Comparison of ENCODE assay signal across 25 mouse cellular contexts in the genomic region with DNA sequence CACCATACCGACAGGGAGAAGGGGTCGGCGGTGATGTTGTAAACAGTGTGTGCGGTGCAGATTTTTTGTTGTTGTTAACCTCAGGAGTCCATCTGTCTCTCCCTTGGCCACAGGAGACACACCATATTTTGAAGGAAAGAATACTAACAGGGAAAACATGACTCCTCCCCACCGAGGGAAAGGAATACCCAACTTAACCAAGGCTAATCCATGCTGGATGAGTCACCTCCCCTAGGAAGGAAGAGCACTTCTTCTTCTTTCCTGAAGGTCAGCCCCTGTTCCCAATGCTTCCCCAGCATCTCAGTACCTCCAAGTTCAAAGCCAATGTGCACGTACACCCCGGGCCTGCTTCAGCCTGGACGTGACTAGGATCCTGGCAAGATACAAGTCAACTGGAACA.
DNase-seq lines count a peak whose midpoint lies in the region; ATAC-seq and TF ChIP-seq lines count a peak whose summit lies in the region.
"Had no signal": no experiment of that assay in that cellular context is flagged by ENCODE, and none has a peak within 500 bp of the region (broad histone marks: within the 10 kb centered on the region; RNA-seq: fewer than 3 reads in every experiment).

No protein-coding gene starts in this region.

- H3K27ac ChIP-seq in heart, embryonic 15.5 days, result peak overlapping the region; percentile 71
- H3K27ac ChIP-seq in heart, embryonic 12.5 days (ENCODE audit: poor library complexity, severe bottlenecking), result no peak overlapping the region
- H3K27ac ChIP-seq in embryonic facial prominence, embryonic 15.5 days (replicated peaks), result peak overlapping the region; percentile 65
- H3K27ac ChIP-seq: forebrain, embryonic 13.5 days; hindbrain, embryonic 14.5 days; kidney, postnatal 0 days; liver, embryonic 15.5 days; midbrain, embryonic 12.5 days; neural tube, embryonic 15.5 days had no signal

- H3K79me2 ChIP-seq in C2C12 (ENCODE audit: control insufficient read depth, insufficient read depth), result no peaks in the 10 kb centered on the region

- H3K4me2 ChIP-seq in heart, embryonic 15.5 days, result no peak overlapping the region
- no peak overlapping the region for H3K4me2 ChIP-seq in heart, embryonic 12.5 days
- peak overlapping the region; percentile 31 for H3K4me2 ChIP-seq in embryonic facial prominence, embryonic 15.5 days (replicated peaks)
- H3K4me2 ChIP-seq: forebrain, embryonic 13.5 days; hindbrain, embryonic 14.5 days; liver, embryonic 15.5 days; lung, embryonic 14.5 days; midbrain, embryonic 12.5 days; neural tube, embryonic 15.5 days had no signal

- no peaks in the 10 kb centered on the region for H3K79me3 ChIP-seq in C2C12 (ENCODE audit: low read depth)

- no peak overlapping the region for H3K4me3 ChIP-seq in heart, embryonic 15.5 days
- H3K4me3 ChIP-seq in heart, embryonic 12.5 days, result no peak overlapping the region
- no peak overlapping the region for H3K4me3 ChIP-seq in C2C12 (ENCODE audit: insufficient read depth, poor library complexity, severe bottlenecking)
- peak overlapping the region; percentile 2; the same call in 1 of the 2 replicates for H3K4me3 ChIP-seq in embryonic facial prominence, embryonic 15.5 days (replicated peaks)
- H3K4me3 ChIP-seq: erythroblast, embryonic 14.5 days; forebrain, embryonic 13.5 days; liver, embryonic 15.5 days; megakaryocyte, embryonic 14.5 days; midbrain, embryonic 12.5 days; neural tube, embryonic 15.5 days had no signal

- H3K27me3 ChIP-seq in heart, embryonic 15.5 days, result no peaks in the 10 kb centered on the region
- no peaks in the 10 kb centered on the region for H3K27me3 ChIP-seq in heart, embryonic 12.5 days (replicated peaks)
- no peaks in the 10 kb centered on the region for H3K27me3 ChIP-seq in C2C12 (ENCODE audit: control insufficient read depth, insufficient read depth, insufficient read length)
- no peaks in the 10 kb centered on the region for H3K27me3 ChIP-seq in embryonic facial prominence, embryonic 15.5 days
- H3K27me3 ChIP-seq: forebrain, embryonic 13.5 days; liver, embryonic 15.5 days; midbrain, embryonic 12.5 days; neural tube, embryonic 15.5 days had no signal

- no peak overlapping the region for H3ac ChIP-seq in C2C12 (ENCODE audit: control insufficient read depth, insufficient read length, low read depth)

- H3K9me3 ChIP-seq in heart, embryonic 15.5 days (replicated peaks), result no peaks in the 10 kb centered on the region
- no peaks in the 10 kb centered on the region for H3K9me3 ChIP-seq in heart, embryonic 12.5 days (replicated peaks)
- H3K9me3 ChIP-seq in embryonic facial prominence, embryonic 15.5 days (replicated peaks), result no peaks in the 10 kb centered on the region
- H3K9me3 ChIP-seq: forebrain, embryonic 13.5 days; liver, embryonic 15.5 days; megakaryocyte, embryonic 14.5 days; midbrain, embryonic 12.5 days; neural tube, embryonic 15.5 days had no signal

- WGBS in heart, embryonic 15.5 days, result 81% methylated on average over 8 of the region's 8 CpGs
- WGBS in heart, embryonic 12.5 days, result 86% methylated on average over 8 of the region's 8 CpGs
- 75% methylated on average over 8 of the region's 8 CpGs for WGBS in embryonic facial prominence, embryonic 15.5 days

- ATAC-seq in heart, embryonic 15.5 days (replicated peaks; ENCODE audit: insufficient number of reproducible peaks, insufficient read depth, low FRiP score, low read depth), result 0 out of 2 replicates have a peak, but pooled peaks have one; percentile 22
- no peak for ATAC-seq in heart, embryonic 12.5 days (ENCODE audit: insufficient number of reproducible peaks, low FRiP score)
- ATAC-seq in embryonic facial prominence, embryonic 15.5 days (ENCODE audit: insufficient number of reproducible peaks, low FRiP score, low TSS enrichment, low read depth), result no peak
- ATAC-seq: forebrain, embryonic 13.5 days had no signal

- peak; percentile 59 for DNase-seq in 3T3-L1 (ENCODE audit: low read depth, low spot score)
- no peak for DNase-seq in retina, embryonic 14.5 days (ENCODE audit: low spot score)
- DNase-seq in cerebellum, adult 9-10 months, result no peak
- no peak for DNase-seq in lung, postnatal 14 days
- DNase-seq: adrenal gland, postnatal 25 days; cerebellum, adult 18-20 months; kidney, adult 18-20 months; kidney, postnatal 4 days; right cerebral cortex, adult 18-20 months; spleen, adult 18-20 months; thymus, postnatal 14 days had no signal

- peaks cover 38% of the 10 kb centered on the region for H3K4me1 ChIP-seq in heart, embryonic 15.5 days (replicated peaks)
- peaks cover 26% of the 10 kb centered on the region for H3K4me1 ChIP-seq in heart, embryonic 12.5 days (replicated peaks)
- H3K4me1 ChIP-seq in embryonic facial prominence, embryonic 15.5 days, result peaks cover 31% of the 10 kb centered on the region
- H3K4me1 ChIP-seq: forebrain, embryonic 13.5 days; megakaryocyte, embryonic 14.5 days had no signal

- H3K36me3 ChIP-seq in heart, embryonic 15.5 days, result 0 out of 2 replicates have a peak, but pooled peaks cover 4% of the 10 kb centered on the region
- 0 out of 2 replicates have a peak, but pooled peaks cover 5% of the 10 kb centered on the region for H3K36me3 ChIP-seq in heart, embryonic 12.5 days
- no peaks in the 10 kb centered on the region for H3K36me3 ChIP-seq in C2C12 (ENCODE audit: control insufficient read depth, insufficient read depth)
- no peaks in the 10 kb centered on the region for H3K36me3 ChIP-seq in embryonic facial prominence, embryonic 15.5 days
- H3K36me3 ChIP-seq: G1E; liver, embryonic 15.5 days; midbrain, embryonic 12.5 days; neural tube, embryonic 15.5 days had no signal

- no peak overlapping the region for H3K9ac ChIP-seq in heart, embryonic 15.5 days
- H3K9ac ChIP-seq in heart, embryonic 12.5 days, result no peak overlapping the region
- H3K9ac ChIP-seq in embryonic facial prominence, embryonic 15.5 days, result no peak overlapping the region
- H3K9ac ChIP-seq: forebrain, embryonic 13.5 days; hindbrain, embryonic 14.5 days; liver, embryonic 15.5 days; lung, embryonic 14.5 days; midbrain, embryonic 12.5 days; neural tube, embryonic 15.5 days had no signal

- TF ChIP-seq CTCF in C2C12 (IDR thresholded peaks at IDR 0.05; ENCODE audit: control insufficient read depth, insufficient read depth, insufficient read length), result no peak

TF ChIP-seq in C2C12, 6 proteins besides CTCF, POLR2A, EP300 and RAD21:
- TF ChIP-seq USF1 (IDR thresholded peaks at IDR 0.05; ENCODE audit: low read depth) (no peak), CEBPB (IDR thresholded peaks at IDR 0.05; ENCODE audit: low read depth) (no peak), MYOD1 (IDR thresholded peaks at IDR 0.05; ENCODE audit: control insufficient read depth, insufficient read length, low read depth) (no peak), FOSL1 (IDR thresholded peaks at IDR 0.05; ENCODE audit: insufficient read depth, low read length, poor library complexity, severe bottlenecking) (peak; percentile 13)
